Mouse (Mus musculus): ENCODE results near the gene Prr12.
A peak's percentile ranks its signal among the peaks of the same experiment; 100 is the strongest.

The Prr12 gene

DNA sequence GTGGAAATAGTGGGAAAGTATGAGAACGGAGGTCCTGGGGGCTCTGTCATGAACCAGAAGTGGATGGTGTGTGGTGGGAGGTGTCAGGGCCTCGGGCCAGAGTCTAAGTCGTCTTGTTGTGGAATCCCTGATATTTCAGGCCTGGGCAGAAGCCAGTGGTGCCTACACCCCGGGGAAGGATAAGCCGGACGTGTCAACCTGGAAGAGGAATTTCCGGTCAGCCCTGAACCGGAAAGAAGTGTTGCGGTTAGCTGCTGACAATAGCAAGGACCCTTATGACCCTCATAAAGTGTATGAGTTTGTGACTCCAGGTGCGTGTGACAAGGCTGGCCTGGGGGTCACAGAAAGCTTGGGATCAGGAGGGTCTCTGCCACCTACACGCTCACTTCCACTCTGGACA, 52.9 kb downstream of the Prr12 start:
- no peak for DNase-seq (ENCODE audit: low read depth, low spot score)

- DNase-seq (ENCODE audit: low read depth, low spot score), result peak; percentile 55
Observed at GRCm38 (mm10) chr7:44998501-44998955, 54.2 kb downstream of the Prr12 start, which contains the start of gene Bcl2l12. Gene Bcl2l12, minus strand, starts transcription at chr7:44998712.

DNA sequence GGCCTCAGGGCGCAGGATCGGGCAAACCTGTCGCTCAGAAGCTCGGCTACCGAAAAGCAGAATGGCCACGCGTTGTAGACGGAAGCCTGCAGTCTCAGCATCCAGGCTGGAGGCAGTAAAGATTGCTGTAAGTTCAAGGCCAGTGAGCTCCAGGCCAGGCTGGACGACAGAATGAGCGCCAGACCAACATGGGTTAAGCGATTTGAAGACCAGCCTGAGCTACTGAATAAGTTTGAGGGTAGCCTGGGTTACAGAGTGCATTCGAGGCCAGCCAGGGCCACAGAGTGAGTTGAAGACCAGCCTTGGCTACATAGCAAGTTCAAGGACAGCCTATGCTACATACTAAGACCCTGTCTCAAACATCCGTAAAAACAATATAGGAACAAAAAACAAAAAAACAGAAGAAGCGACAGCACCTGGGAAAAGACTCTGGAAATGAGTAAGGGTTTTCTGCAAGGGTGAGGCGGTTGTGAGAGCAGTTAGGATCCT, 54.7 kb downstream of the Prr12 start:
- no peak for DNase-seq (ENCODE audit: low read depth, low spot score)

DNA sequence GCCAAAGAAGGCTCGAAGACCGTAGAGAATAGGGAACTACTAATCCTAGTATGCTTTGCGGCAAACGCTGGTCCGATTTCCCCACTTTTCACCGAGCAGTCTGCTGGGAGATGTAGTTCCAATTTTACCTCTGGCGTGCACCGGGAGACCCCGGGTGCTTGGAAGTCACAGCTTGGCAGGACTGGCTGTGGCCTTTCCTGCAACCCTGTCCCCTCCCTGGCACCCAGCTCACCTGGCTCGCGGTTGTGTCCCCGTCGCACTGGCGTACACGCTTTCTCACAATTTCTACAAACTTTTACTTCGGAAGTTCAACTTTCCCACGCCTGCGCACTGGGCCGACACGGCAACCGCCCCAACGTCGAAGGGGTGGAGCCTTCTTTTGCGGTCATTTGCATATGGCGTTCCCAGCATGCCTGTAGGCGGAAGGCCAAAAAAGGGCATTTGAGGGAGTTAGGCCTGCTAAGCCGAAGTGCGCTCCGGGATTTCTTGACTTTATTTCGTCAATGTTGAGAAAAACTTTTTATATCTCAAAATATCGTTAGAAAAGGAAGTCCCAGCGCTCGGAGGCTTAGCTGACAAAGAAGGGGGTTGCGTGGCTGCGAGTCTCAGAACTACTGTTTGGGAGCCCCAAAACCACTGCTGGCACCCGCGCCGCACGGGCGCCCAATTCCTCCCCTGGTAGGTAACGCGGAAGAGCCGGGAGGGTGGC, 55.3 kb downstream of the Prr12 start, which contains the start of gene Irf3:
Irf3 (plus strand) TSS at position 418 of the 709 bp plus-strand sequence.
- peak; percentile 95 for DNase-seq (ENCODE audit: low read depth, low spot score)

DNA sequence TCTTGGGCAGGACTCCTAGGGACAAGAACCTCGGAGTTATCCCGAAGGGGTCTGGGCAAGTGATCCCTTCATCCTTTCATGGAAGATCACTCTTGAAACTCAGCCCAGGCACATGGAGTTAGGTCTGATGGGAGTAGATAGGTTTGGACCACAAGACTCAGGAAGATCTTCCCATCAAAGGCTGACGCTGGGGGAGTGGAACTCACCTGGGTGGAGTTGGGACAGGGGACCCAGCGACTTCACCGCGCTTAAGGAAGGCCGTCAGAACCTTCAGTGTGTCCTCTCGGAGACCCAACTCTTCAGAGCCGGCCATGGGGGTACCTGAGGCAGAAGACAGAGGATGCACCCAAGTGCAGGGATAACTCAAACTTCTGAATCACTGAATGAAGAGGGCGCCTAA, 56.0 kb downstream of the Prr12 start:
- DNase-seq (ENCODE audit: low read depth, low spot score), result no peak

DNA sequence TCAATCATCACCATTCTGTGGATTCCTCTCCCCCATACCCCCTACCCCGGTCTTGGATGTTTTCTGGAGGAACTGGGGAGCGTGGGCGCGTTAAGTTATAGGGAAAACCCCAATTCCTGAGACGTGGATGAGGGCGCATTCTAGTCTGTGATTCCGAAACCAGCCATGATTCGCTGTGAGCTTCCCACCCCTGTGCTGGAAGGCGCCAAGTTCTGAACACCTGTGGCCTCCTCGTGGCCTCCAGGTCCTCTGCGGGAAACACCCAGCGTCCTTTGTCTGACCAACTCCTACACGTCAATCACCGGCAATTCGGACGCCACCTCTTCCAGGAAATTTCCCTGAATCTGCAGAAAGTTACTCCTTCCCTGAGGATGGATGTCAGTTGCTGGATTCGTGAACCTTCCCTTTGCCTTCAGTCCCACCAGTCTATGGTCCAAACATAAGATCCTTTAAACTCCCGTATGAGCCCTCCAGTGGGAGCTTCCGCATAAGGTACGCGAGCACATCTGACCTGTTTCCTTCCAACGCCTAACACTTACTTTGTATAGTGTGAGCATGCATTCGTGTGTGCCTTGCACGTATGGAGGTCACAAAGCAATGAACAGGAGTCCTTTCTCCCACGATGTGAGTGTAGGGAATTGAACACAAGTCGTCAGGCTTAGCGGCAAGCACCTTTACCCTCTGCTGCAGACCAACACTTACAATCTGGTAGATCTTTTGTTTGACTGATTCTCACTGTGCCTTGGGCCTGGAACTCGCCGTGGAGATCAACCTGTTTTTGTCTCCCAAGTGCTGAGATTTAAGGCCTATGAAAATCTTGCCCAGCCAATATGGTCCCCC, 65.6 kb downstream of the Prr12 start:
- no peak for DNase-seq (ENCODE audit: low read depth, low spot score)

DNA sequence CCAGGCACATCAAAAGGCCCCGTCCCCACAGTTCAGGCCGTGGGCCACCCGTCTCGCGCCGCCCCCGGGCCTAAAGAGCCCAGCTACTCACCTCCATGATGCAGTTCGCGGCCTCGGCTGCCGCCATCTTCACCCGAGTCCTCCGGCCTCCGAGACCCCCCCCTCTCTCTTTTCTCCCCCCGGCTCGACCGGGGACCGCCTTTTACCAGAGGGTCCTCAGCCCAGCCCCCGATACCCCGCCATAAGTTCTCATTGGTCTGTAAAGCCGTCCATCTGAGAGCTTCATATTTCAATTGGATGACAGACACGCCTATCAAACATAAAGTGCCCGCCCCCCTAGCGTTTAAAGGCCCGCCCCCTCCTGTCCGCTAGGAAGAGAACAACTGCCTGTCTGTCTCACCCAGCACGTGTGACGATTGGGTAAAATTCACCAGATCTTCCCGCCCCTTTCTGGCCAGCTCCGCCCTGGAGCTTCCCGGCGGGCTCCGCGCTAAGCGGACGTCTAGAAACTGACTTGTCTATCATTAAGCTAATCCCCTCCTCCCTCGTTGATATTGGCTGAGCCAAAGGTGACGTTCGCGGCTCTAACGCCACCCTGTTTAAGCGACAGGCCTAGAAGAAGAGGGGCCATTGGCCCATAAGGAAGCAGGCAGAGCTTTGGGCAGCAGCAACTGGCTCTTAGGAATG, 66.3 kb downstream of the Prr12 start, which contains the start of gene Prmt1:
Prmt1 (minus strand) TSS at position 377 of the 687 bp plus-strand sequence.
- DNase-seq (ENCODE audit: low read depth, low spot score), result peak; percentile 100

GRCm38 (mm10) chr7:44985595-44986191, 67.0 kb downstream of the Prr12 start:
- DNase-seq (ENCODE audit: low read depth, low spot score), result peak; percentile 93

- DNase-seq (ENCODE audit: low read depth, low spot score), result no peak
Observed at GRCm38 (mm10) chr7:44984833-44985164, 67.9 kb downstream of the Prr12 start.

GRCm38 (mm10) chr7:44983944-44984832, 68.5 kb downstream of the Prr12 start:
- no peak for DNase-seq (ENCODE audit: low read depth, low spot score)

GRCm38 (mm10) chr7:44983085-44983484, 69.6 kb downstream of the Prr12 start:
- peak; percentile 87 for DNase-seq (ENCODE audit: low read depth, low spot score)

DNA sequence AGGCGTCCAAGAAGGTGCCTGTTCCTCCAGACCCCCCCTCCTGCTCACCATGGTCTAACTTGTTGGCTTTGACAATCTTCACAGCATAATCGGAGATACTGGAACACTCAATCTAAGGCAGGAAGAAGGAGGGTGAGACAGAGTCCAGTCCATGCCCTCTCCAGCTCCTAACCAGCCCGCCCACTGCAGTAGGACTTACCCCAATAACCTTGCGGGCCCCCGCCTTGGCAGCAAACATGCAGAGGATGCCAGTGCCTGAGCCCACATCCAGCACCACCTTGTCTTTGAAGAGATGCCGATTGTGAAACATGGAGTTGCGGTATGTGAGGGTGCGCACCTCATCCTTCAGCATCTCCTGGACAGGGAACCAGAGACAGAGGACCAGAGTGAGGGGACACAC, 71.1 kb downstream of the Prr12 start:
- DNase-seq (ENCODE audit: low read depth, low spot score), result no peak

GRCm38 (mm10) chr7:44978300-44978699, 74.4 kb downstream of the Prr12 start:
- DNase-seq (ENCODE audit: low read depth, low spot score), result no peak
